Mouse (Mus musculus): ENCODE data around the gene Eif2s3y. TPM values are rescaled to one million over a fixed set of nuclear protein-coding genes. Genes with fewer than 3 reads are reported as not detected.
A peak's percentile ranks its signal among the peaks of the same experiment; 100 is the strongest.

The Eif2s3y gene
- polyA plus RNA-seq (2015; fragmentation: Nextera tagmentation; extraction: Ambion mirVana): 15.3 and 39.4 TPM in 2 replicates

DNA sequence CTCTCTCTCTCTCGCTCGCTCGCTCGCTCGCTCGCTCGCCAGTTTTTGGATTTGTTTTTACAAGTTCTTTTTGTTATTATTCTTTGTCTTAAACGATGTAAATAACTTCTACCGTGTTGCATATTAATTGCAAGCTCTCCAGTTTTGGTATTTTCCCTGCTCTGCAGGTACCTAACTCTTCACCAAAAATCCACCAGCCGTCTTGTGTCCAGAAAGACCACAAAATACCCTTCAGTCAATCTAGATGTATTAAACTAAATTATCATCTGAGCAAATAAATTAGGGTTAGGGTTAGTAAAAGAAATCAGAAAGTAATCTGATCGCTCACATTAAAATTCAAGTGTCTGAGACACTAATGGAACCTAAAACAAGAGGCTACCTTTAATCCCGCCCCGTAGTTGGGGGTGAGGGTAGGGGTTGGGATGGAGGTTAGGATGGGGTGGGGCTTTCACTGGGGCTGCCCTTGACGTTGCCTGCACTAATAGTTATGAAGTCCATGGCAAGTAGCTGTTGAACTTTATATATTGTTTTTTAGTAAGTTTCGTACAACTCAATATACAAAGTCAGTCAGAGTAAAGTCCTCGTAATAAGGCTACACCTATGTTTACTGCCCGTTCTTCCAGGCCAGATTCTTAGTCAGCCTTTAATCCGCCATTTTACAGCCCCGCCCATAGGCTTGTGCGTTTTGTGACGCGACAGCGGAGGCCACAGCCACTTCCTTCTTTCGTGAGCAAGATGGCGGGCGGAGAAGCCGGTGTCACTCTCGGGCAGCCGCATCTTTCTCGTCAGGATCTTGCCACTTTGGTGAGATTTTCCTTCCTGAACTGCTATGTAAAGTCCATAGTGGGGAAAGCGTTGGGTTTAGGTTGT is at the start of gene Eif2s3y:
Gene Eif2s3y (plus strand): TSS at position 662 of the 870 bp plus-strand sequence.
- no peaks in the 10 kb centered on the region for H3K9me3 ChIP-seq (replicated peaks; ENCODE audit: control insufficient read depth, low read length)
- H3K27ac ChIP-seq (ENCODE audit: low read length): no peak within 1 kb of the TSS
- no peaks in the 10 kb centered on the region for H3K4me1 ChIP-seq (ENCODE audit: control insufficient read depth, insufficient read depth, low read length)
- H3K4me3 ChIP-seq (replicated peaks; ENCODE audit: low read length): peak within 1 kb of the TSS; percentile 44
- H3K9ac ChIP-seq (ENCODE audit: low read length): no peak within 1 kb of the TSS
- no peaks in the 10 kb centered on the region for H3K27me3 ChIP-seq (ENCODE audit: control insufficient read depth, insufficient read depth, low read length)
- 42% methylated on average over 30 of the region's 31 CpGs for WGBS
- peak within 1 kb of the TSS; percentile 32; the same call in 1 of the 2 replicates for H3K4me2 ChIP-seq (ENCODE audit: low read depth, low read length)
- ATAC-seq (ENCODE audit: insufficient read depth, low FRiP score): peak; percentile 76; the same call in 1 of the 2 replicates
- no peaks in the 10 kb centered on the region for H3K36me3 ChIP-seq (ENCODE audit: control insufficient read depth, insufficient read depth, low read length)

Small RNA genes lying within 50 kb of the gene (microRNA-seq; reads per million reads assigned to microRNA genes)
- not detected for gene Gm47281

Other genes starting within 250 kb of the Eif2s3y start
- not detected in 2 replicates for gene Zfy1, start 213.1 kb upstream of the Eif2s3y start, polyA plus RNA-seq (2015; fragmentation: Nextera tagmentation; extraction: Ambion mirVana)
- not detected in 2 replicates for gene Uba1y, start 191.9 kb upstream of the Eif2s3y start, polyA plus RNA-seq (2015; fragmentation: Nextera tagmentation; extraction: Ambion mirVana)
- gene Kdm5d, start 112.8 kb upstream of the Eif2s3y start, polyA plus RNA-seq (2015; fragmentation: Nextera tagmentation; extraction: Ambion mirVana): 4.4 and 8.8 TPM in 2 replicates
- 5.1 and 13.0 TPM in 2 replicates for gene Uty, start 235.2 kb downstream of the Eif2s3y start, polyA plus RNA-seq (2015; fragmentation: Nextera tagmentation; extraction: Ambion mirVana)

Data from stomach, embryonic 16.5 days (tissue).